Mouse (Mus musculus): ENCODE measurements around the gene Gnaq. TPM values are rescaled to one million over a fixed set of nuclear protein-coding genes. Genes with fewer than 3 reads are reported as not detected.
"Not testable (repeated sequence)": the region's sequence is repeated elsewhere in the genome, so short reads cannot be mapped to it uniquely, and the experiment has no call there.

The Gnaq gene
- polyA plus RNA-seq, 1 experiment from 2014 or later = 26.7 TPM

DNA sequence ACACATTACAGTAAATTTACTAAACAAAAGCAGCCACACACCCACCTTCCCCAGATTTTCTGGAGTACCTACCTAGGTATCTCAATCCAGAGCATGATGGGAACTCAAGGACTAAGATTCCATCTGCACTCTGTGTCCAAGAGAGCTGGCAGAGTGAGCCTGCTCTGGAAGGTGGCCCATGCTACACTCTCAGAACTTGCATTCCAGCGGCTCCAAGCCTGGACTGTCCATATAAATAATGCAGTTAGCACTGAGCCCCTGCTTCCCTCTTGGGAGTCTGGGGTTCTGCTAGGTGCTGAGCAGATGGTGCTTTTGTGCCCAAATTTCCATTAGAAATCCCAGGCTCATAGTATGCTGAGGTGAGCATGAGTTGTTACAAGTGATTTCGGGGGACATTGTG is 28.1 kb downstream of the Gnaq start:
- Histone ChIP-seq H3K4me3 (ENCODE audit: low read length) (no peak overlapping the region), H3K9ac (ENCODE audit: low read depth, low read length) (no peak overlapping the region), H3K9me3 (ENCODE audit: control insufficient read depth, low read length) (no peaks in the 10 kb centered on the region), H3K36me3 (ENCODE audit: control insufficient read depth, insufficient read depth, low read length) (no peaks in the 10 kb centered on the region; the same call in 1 of the 2 replicates), H3K27me3 (replicated peaks; ENCODE audit: control insufficient read depth, insufficient read depth, low read length) (no peaks in the 10 kb centered on the region), H3K4me2 (ENCODE audit: low read depth, low read length) (no peak overlapping the region), H3K27ac (ENCODE audit: low read length) (peak overlapping the region; percentile 59), H3K4me1 (ENCODE audit: control insufficient read depth, insufficient read depth, low read length) (peaks cover 9% of the 10 kb centered on the region)
- 63% methylated on average over 2 of the region's 2 CpGs for WGBS
- ATAC-seq = peak; percentile 36; the same call in 1 of the 2 replicates

- Histone ChIP-seq H3K9me3 (ENCODE audit: control insufficient read depth, low read length) (no peaks in the 10 kb centered on the region), H3K4me1 (ENCODE audit: control insufficient read depth, insufficient read depth, low read length) (peaks cover 9% of the 10 kb centered on the region), H3K27me3 (replicated peaks; ENCODE audit: control insufficient read depth, insufficient read depth, low read length) (no peaks in the 10 kb centered on the region), H3K36me3 (ENCODE audit: control insufficient read depth, insufficient read depth, low read length) (no peaks in the 10 kb centered on the region; the same call in 1 of the 2 replicates), H3K27ac (ENCODE audit: low read length) (peak overlapping the region; percentile 59), H3K4me2 (ENCODE audit: low read depth, low read length) (no peak overlapping the region), H3K4me3 (ENCODE audit: low read length) (no peak overlapping the region), H3K9ac (ENCODE audit: low read depth, low read length) (no peak overlapping the region)
- 49% methylated on average over 2 of the region's 2 CpGs for WGBS
- ATAC-seq = peak; percentile 50
These were observed 28.6 kb downstream of the Gnaq start for GRCm38 (mm10) chr19:16161222-16161621.

- not testable (repeated sequence) for H3K36me3 ChIP-seq (ENCODE audit: control insufficient read depth, insufficient read depth, low read length); H3K4me2 ChIP-seq (ENCODE audit: low read depth, low read length); H3K27ac ChIP-seq (ENCODE audit: low read length); H3K4me3 ChIP-seq (ENCODE audit: low read length); H3K9me3 ChIP-seq (ENCODE audit: control insufficient read depth, low read length); ATAC-seq; H3K27me3 ChIP-seq (replicated peaks; ENCODE audit: control insufficient read depth, insufficient read depth, low read length); H3K9ac ChIP-seq (ENCODE audit: low read depth, low read length)
- 93% methylated on average over 13 of the region's 13 CpGs for WGBS
- peaks cover 25% of the 10 kb centered on the region for H3K4me1 ChIP-seq (ENCODE audit: control insufficient read depth, insufficient read depth, low read length)
These were observed 31.8 kb downstream of the Gnaq start for GRCm38 (mm10) chr19:16164396-16164795.

DNA sequence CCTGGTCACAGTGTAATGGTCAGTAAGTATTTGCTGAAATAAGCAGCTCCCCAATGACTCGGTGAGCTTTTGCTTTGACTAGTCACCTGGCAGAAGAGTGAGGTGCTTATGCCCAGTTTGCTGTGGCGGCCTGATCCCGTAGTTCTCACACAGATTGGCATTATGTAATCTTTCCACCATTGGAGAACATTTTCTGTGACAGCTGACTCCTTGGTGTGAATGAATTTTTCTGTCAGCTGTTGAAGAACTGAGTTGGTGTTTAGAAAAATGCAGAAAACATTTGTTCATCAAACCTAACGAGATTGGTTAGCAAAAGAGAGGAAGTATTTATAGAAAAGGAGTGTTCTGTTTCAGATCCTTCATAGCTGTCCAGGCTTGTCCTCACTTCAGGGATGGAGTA is 34.6 kb downstream of the Gnaq start:
- 65% methylated on average over 4 of the region's 4 CpGs for WGBS
- Histone ChIP-seq H3K9me3 (ENCODE audit: control insufficient read depth, low read length) (no peaks in the 10 kb centered on the region), H3K9ac (ENCODE audit: low read depth, low read length) (no peak overlapping the region), H3K27ac (ENCODE audit: low read length) (peak overlapping the region; percentile 55; the same call in 1 of the 2 replicates), H3K36me3 (ENCODE audit: control insufficient read depth, insufficient read depth, low read length) (no peaks in the 10 kb centered on the region; the same call in 1 of the 2 replicates), H3K27me3 (replicated peaks; ENCODE audit: control insufficient read depth, insufficient read depth, low read length) (no peaks in the 10 kb centered on the region), H3K4me1 (ENCODE audit: control insufficient read depth, insufficient read depth, low read length) (peaks cover 20% of the 10 kb centered on the region), H3K4me3 (ENCODE audit: low read length) (no peak overlapping the region), H3K4me2 (ENCODE audit: low read depth, low read length) (no peak overlapping the region)
- no peak for ATAC-seq

DNA sequence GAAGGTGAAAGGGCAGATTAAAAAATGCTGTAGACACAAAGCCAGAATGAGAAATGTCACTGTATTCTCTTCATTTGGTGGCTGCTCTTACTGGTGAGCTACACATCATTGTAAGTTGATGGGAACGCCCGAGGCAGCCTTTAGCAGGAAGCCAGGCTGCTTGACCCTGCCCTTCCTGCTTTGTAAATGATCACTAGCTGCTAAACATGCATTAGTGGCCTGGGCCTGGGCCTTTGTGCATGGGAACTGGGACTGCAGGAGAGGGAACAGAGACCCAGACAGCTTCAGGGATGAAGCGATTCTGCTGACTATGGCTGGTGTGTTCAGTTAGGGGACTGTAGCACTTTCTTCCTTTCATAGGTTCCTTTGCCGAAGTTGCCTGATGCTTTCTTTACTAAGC is 35.6 kb downstream of the Gnaq start:
- H3K9me3 ChIP-seq (ENCODE audit: control insufficient read depth, low read length) = no peaks in the 10 kb centered on the region
- no peaks in the 10 kb centered on the region; the same call in 1 of the 2 replicates for H3K36me3 ChIP-seq (ENCODE audit: control insufficient read depth, insufficient read depth, low read length)
- no peak overlapping the region for H3K4me2 ChIP-seq (ENCODE audit: low read depth, low read length)
- H3K27me3 ChIP-seq (replicated peaks; ENCODE audit: control insufficient read depth, insufficient read depth, low read length) = no peaks in the 10 kb centered on the region
- H3K9ac ChIP-seq (ENCODE audit: low read depth, low read length) = no peak overlapping the region
- H3K4me1 ChIP-seq (ENCODE audit: control insufficient read depth, insufficient read depth, low read length) = peaks cover 20% of the 10 kb centered on the region
- WGBS = 25% methylated on average over 4 of the region's 4 CpGs
- peak; percentile 68 for ATAC-seq
- peak overlapping the region; percentile 88 for H3K27ac ChIP-seq (ENCODE audit: low read length)
- H3K4me3 ChIP-seq (ENCODE audit: low read length) = no peak overlapping the region

GRCm38 (mm10) chr19:16168653-16169198 is 36.1 kb downstream of the Gnaq start:
- Histone ChIP-seq H3K9me3 (ENCODE audit: control insufficient read depth, low read length) (no peaks in the 10 kb centered on the region), H3K4me1 (ENCODE audit: control insufficient read depth, insufficient read depth, low read length) (peaks cover 20% of the 10 kb centered on the region), H3K27me3 (replicated peaks; ENCODE audit: control insufficient read depth, insufficient read depth, low read length) (no peaks in the 10 kb centered on the region), H3K27ac (ENCODE audit: low read length) (peak overlapping the region; percentile 88), H3K9ac (ENCODE audit: low read depth, low read length) (no peak overlapping the region), H3K36me3 (ENCODE audit: control insufficient read depth, insufficient read depth, low read length) (no peaks in the 10 kb centered on the region; the same call in 1 of the 2 replicates), H3K4me3 (ENCODE audit: low read length) (no peak overlapping the region), H3K4me2 (ENCODE audit: low read depth, low read length) (peak overlapping the region; percentile 10; the same call in 1 of the 2 replicates)
- peak; percentile 66 for ATAC-seq
- WGBS = 25% methylated on average over 4 of the region's 4 CpGs

- no peaks in the 10 kb centered on the region for H3K27me3 ChIP-seq (replicated peaks; ENCODE audit: control insufficient read depth, insufficient read depth, low read length)
- no peak for ATAC-seq
- 40% methylated on average over 3 of the region's 3 CpGs for WGBS
- no peaks in the 10 kb centered on the region; the same call in 1 of the 2 replicates for H3K36me3 ChIP-seq (ENCODE audit: control insufficient read depth, insufficient read depth, low read length)
- H3K4me1 ChIP-seq (ENCODE audit: control insufficient read depth, insufficient read depth, low read length) = peaks cover 27% of the 10 kb centered on the region
- no peak overlapping the region for H3K9ac ChIP-seq (ENCODE audit: low read depth, low read length)
- no peak overlapping the region for H3K27ac ChIP-seq (ENCODE audit: low read length)
- H3K4me3 ChIP-seq (ENCODE audit: low read length) = no peak overlapping the region
- H3K9me3 ChIP-seq (ENCODE audit: control insufficient read depth, low read length) = no peaks in the 10 kb centered on the region
- H3K4me2 ChIP-seq (ENCODE audit: low read depth, low read length) = no peak overlapping the region
These were observed 38.1 kb downstream of the Gnaq start for GRCm38 (mm10) chr19:16170724-16171123.

DNA sequence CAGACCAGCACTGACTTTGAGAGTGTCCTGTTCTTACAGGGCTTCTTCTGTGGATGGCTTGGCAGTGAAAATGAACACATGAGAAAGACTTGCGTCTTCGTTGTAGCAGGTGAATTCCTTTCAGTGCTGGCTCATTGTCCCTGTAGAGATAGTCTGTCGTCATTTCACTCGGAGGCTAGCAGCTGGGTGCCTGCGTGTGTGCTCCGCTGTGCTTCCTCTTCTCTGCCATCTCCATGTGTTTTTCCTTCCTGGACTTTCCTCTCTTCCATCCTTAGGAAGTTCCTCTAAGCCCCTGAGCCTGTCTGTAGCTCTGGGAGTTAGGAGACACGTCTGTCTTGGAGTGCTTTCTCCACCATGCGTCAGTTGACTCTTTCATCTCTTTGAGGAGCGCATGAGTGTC is 41.1 kb downstream of the Gnaq start:
- Histone ChIP-seq H3K4me2 (ENCODE audit: low read depth, low read length) (no peak overlapping the region), H3K36me3 (ENCODE audit: control insufficient read depth, insufficient read depth, low read length) (no peaks in the 10 kb centered on the region; the same call in none of the 2 replicates), H3K9ac (ENCODE audit: low read depth, low read length) (no peak overlapping the region), H3K27ac (ENCODE audit: low read length) (no peak overlapping the region), H3K27me3 (replicated peaks; ENCODE audit: control insufficient read depth, insufficient read depth, low read length) (no peaks in the 10 kb centered on the region), H3K4me1 (ENCODE audit: control insufficient read depth, insufficient read depth, low read length) (peaks cover 28% of the 10 kb centered on the region), H3K9me3 (ENCODE audit: control insufficient read depth, low read length) (no peaks in the 10 kb centered on the region), H3K4me3 (ENCODE audit: low read length) (no peak overlapping the region)
- 58% methylated on average over 9 of the region's 9 CpGs for WGBS
- no peak for ATAC-seq

- WGBS = 22% methylated on average over 5 of the region's 5 CpGs
- Histone ChIP-seq H3K9ac (ENCODE audit: low read depth, low read length) (no peak overlapping the region), H3K4me1 (ENCODE audit: control insufficient read depth, insufficient read depth, low read length) (peaks cover 32% of the 10 kb centered on the region), H3K27me3 (replicated peaks; ENCODE audit: control insufficient read depth, insufficient read depth, low read length) (no peaks in the 10 kb centered on the region), H3K4me3 (ENCODE audit: low read length) (no peak overlapping the region), H3K4me2 (ENCODE audit: low read depth, low read length) (no peak overlapping the region), H3K9me3 (ENCODE audit: control insufficient read depth, low read length) (no peaks in the 10 kb centered on the region), H3K36me3 (ENCODE audit: control insufficient read depth, insufficient read depth, low read length) (no peaks in the 10 kb centered on the region; the same call in none of the 2 replicates), H3K27ac (ENCODE audit: low read length) (0 out of 2 replicates have a peak overlapping the region, but pooled peaks have one; percentile 1)
- ATAC-seq = no peak
These were observed 43.8 kb downstream of the Gnaq start for GRCm38 (mm10) chr19:16176426-16176825.

Data from intestine, embryonic 16.5 days (tissue).